Mouse (Mus musculus) forebrain, embryonic 14.5 days (tissue): ENCODE data around the gene Ncoa3. TPM values are rescaled to one million over a fixed set of nuclear protein-coding genes. Genes with fewer than 3 reads are reported as not detected.

ENCODE experiments used
- ATAC-seq: fragments of 200-750 bp; cut with Nextera tagmentation; 2 replicates; pipeline ENCODE4 v1.8.0; 2017; ENCODE audit warnings: mild to moderate bottlenecking, moderate library complexity
- DNase-seq: peaks from one replicate; pipeline ENCODE4 v3.0.0-alpha.2; 2015; ENCODE audit warnings: low spot score
- H3K27ac ChIP-seq: fragments of 300-500 bp; sonication (generic); 2 replicates; pipeline ENCODE4 v1.5.1; 2014; ENCODE audit warnings: low read depth, mild to moderate bottlenecking, control low read depth, low read length, moderate library complexity
- H3K27me3 ChIP-seq: fragments of 300-500 bp; sonication (generic); replicated peaks from 2 replicates; pipeline ENCODE4 v1.6.1; 2014; ENCODE audit warnings: low read length, control low read depth, mixed read lengths; ENCODE audit not compliant: control insufficient read depth, insufficient read depth
- H3K36me3 ChIP-seq: fragments of 300-500 bp; sonication (generic); 2 replicates; pipeline ENCODE4 v1.6.1; 2014; ENCODE audit warnings: low read length, control low read depth; ENCODE audit not compliant: control insufficient read depth, insufficient read depth
- H3K4me1 ChIP-seq: fragments of 300-500 bp; sonication (generic); 2 replicates; pipeline ENCODE4 v1.6.1; 2014; ENCODE audit warnings: antibody characterized with exemption, low read length, control low read depth; ENCODE audit not compliant: control insufficient read depth, insufficient read depth
- H3K4me2 ChIP-seq: fragments of 300-500 bp; sonication (generic); 2 replicates; pipeline ENCODE4 v1.6.1; 2014; ENCODE audit warnings: mild to moderate bottlenecking, control low read depth, low read length
- H3K4me3 ChIP-seq: fragments of 300-500 bp; sonication (generic); 2 replicates; pipeline ENCODE4 v1.5.1; 2014; ENCODE audit warnings: low read depth, low read length, control low read depth
- H3K9ac ChIP-seq: fragments of 300-500 bp; sonication (generic); 2 replicates; pipeline ENCODE4 v1.6.1; 2014; ENCODE audit warnings: mild to moderate bottlenecking, low read length, control low read depth, moderate library complexity
- H3K9me3 ChIP-seq: fragments of 300-500 bp; sonication (generic); replicated peaks from 2 replicates; pipeline ENCODE4 v1.6.1; 2016; ENCODE audit warnings: low read length, control low read depth, mixed read lengths; ENCODE audit not compliant: control insufficient read depth
- WGBS: fragments of 180-500 bp; shearing (Covaris S2); extraction: QIAGEN DNeasy Blood & Tissue Kit; methylation state at CpG from one replicate; pipeline ENCODE4 v1.1.7; 2014; 5-methylcytosine and 5-hydroxymethylcytosine counted together
- polyA plus RNA-seq: library from polyadenylated mRNA; unstranded; fragments of >200 nt; fragmentation: Nextera tagmentation; extraction: Ambion mirVana; gene quantifications from 2 replicates; pipeline ENCODE4 v1.2.1, GENCODE M21; 2014

Gene Ncoa3
- polyA plus RNA-seq, 1 experiment from 2014 or later, result 9.3 TPM

- Histone ChIP-seq H3K9ac (no peak overlapping the region), H3K4me3 (no peak overlapping the region), H3K9me3 (no peaks in the 10 kb centered on the region), H3K4me1 (peaks cover 4% of the 10 kb centered on the region; the same call in 1 of the 2 replicates), H3K36me3 (no peaks in the 10 kb centered on the region), H3K27me3 (no peaks in the 10 kb centered on the region), H3K4me2 (no peak overlapping the region), H3K27ac (no peak overlapping the region)
- no peak for ATAC-seq
- 83% methylated on average over 18 of the region's 18 CpGs for WGBS
- peak; percentile 68 for DNase-seq
These were observed 105.2 kb downstream of the Ncoa3 start for GRCm38 (mm10) chr2:166097443-166098291.

GRCm38 (mm10) chr2:166098292-166098933 lies 106.0 kb downstream of the Ncoa3 start:
- H3K4me1 ChIP-seq, result peaks cover 4% of the 10 kb centered on the region; the same call in 1 of the 2 replicates
- no peaks in the 10 kb centered on the region for H3K27me3 ChIP-seq
- DNase-seq (no peak), ATAC-seq (no peak)
- no peak overlapping the region for H3K27ac ChIP-seq
- no peaks in the 10 kb centered on the region for H3K9me3 ChIP-seq
- WGBS, result 87% methylated on average over 15 of the region's 15 CpGs
- H3K36me3 ChIP-seq, result no peaks in the 10 kb centered on the region
- no peak overlapping the region for H3K9ac ChIP-seq
- no peak overlapping the region for H3K4me2 ChIP-seq
- no peak overlapping the region for H3K4me3 ChIP-seq

GRCm38 (mm10) chr2:166100309-166101262 lies 108.2 kb downstream of the Ncoa3 start:
- DNase-seq, result peak; percentile 49
- H3K9me3 ChIP-seq, result no peaks in the 10 kb centered on the region
- ATAC-seq, result no peak
- H3K36me3 ChIP-seq, result no peaks in the 10 kb centered on the region
- H3K27ac ChIP-seq, result no peak overlapping the region
- no peak overlapping the region for H3K4me2 ChIP-seq
- H3K27me3 ChIP-seq, result no peaks in the 10 kb centered on the region
- no peak overlapping the region for H3K4me3 ChIP-seq
- WGBS, result 61% methylated on average over 21 of the region's 21 CpGs
- H3K4me1 ChIP-seq, result peaks cover 4% of the 10 kb centered on the region; the same call in 1 of the 2 replicates
- H3K9ac ChIP-seq, result no peak overlapping the region

GRCm38 (mm10) chr2:166102893-166103292 lies 110.5 kb downstream of the Ncoa3 start:
- H3K9me3 ChIP-seq, result no peaks in the 10 kb centered on the region
- no peak for ATAC-seq
- H3K4me2 ChIP-seq, result no peak overlapping the region
- no peak overlapping the region for H3K9ac ChIP-seq
- H3K27ac ChIP-seq, result no peak overlapping the region
- no peak for DNase-seq
- peaks cover 4% of the 10 kb centered on the region; the same call in 1 of the 2 replicates for H3K4me1 ChIP-seq
- H3K36me3 ChIP-seq, result no peaks in the 10 kb centered on the region
- H3K27me3 ChIP-seq, result no peaks in the 10 kb centered on the region
- H3K4me3 ChIP-seq, result no peak overlapping the region
- 89% methylated on average over 7 of the region's 7 CpGs for WGBS

GRCm38 (mm10) chr2:166105911-166106310 lies 113.5 kb downstream of the Ncoa3 start:
- WGBS, result 81% methylated on average over 9 of the region's 9 CpGs
- Histone ChIP-seq H3K36me3 (no peaks in the 10 kb centered on the region), H3K9me3 (no peaks in the 10 kb centered on the region), H3K4me2 (no peak overlapping the region), H3K27me3 (no peaks in the 10 kb centered on the region), H3K4me1 (no peaks in the 10 kb centered on the region), H3K27ac (no peak overlapping the region), H3K4me3 (no peak overlapping the region), H3K9ac (no peak overlapping the region)
- ATAC-seq (no peak), DNase-seq (no peak)

- no peak overlapping the region for H3K4me2 ChIP-seq
- no peaks in the 10 kb centered on the region for H3K4me1 ChIP-seq
- ATAC-seq, result peak; percentile 38; the same call in 1 of the 2 replicates
- no peak overlapping the region for H3K4me3 ChIP-seq
- H3K9ac ChIP-seq, result no peak overlapping the region
- no peaks in the 10 kb centered on the region for H3K36me3 ChIP-seq
- H3K9me3 ChIP-seq, result no peaks in the 10 kb centered on the region
- H3K27me3 ChIP-seq, result no peaks in the 10 kb centered on the region
- DNase-seq, result peak; percentile 51
- H3K27ac ChIP-seq, result no peak overlapping the region
- 24% methylated on average over 2 of the region's 2 CpGs for WGBS
These were observed 114.2 kb downstream of the Ncoa3 start for GRCm38 (mm10) chr2:166106631-166107030.

GRCm38 (mm10) chr2:166107911-166108310 lies 115.5 kb downstream of the Ncoa3 start:
- Histone ChIP-seq H3K4me2 (no peak overlapping the region), H3K9ac (no peak overlapping the region), H3K4me3 (no peak overlapping the region), H3K36me3 (no peaks in the 10 kb centered on the region), H3K27ac (no peak overlapping the region), H3K9me3 (no peaks in the 10 kb centered on the region), H3K27me3 (no peaks in the 10 kb centered on the region), H3K4me1 (no peaks in the 10 kb centered on the region)
- ATAC-seq (no peak), DNase-seq (peak; percentile 49)
- 63% methylated on average over 5 of the region's 5 CpGs for WGBS

GRCm38 (mm10) chr2:166108326-166108725 lies 115.9 kb downstream of the Ncoa3 start:
- H3K27ac ChIP-seq, result no peak overlapping the region
- H3K9ac ChIP-seq, result no peak overlapping the region
- no peaks in the 10 kb centered on the region for H3K4me1 ChIP-seq
- no peaks in the 10 kb centered on the region for H3K36me3 ChIP-seq
- 25% methylated on average over 4 of the region's 4 CpGs for WGBS
- no peak overlapping the region for H3K4me3 ChIP-seq
- H3K27me3 ChIP-seq, result no peaks in the 10 kb centered on the region
- H3K4me2 ChIP-seq, result no peak overlapping the region
- DNase-seq, result peak; percentile 91
- H3K9me3 ChIP-seq, result no peaks in the 10 kb centered on the region
- ATAC-seq, result peak; percentile 54; the same call in 1 of the 2 replicates
